ENCODE assay signal across 9 mouse cellular contexts in the genomic region with DNA sequence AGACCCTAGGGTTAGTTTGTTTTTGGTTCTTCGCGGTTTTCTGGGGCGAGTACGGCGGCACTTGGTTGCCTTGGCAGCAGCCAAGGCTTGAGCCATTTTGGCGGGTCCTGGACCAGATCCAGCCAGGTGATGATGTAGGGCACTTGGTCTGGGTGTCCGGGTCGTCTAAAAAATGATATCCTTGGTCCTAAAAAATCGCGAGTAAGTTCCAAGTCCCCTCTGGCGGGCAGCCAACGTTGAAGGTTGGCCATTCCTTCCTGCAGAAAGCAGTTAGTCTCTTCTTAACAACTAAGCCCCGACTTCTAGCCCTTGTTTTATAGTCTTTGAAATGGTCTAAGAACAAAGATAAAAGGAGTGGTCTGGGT. TPM values are rescaled to one million over a fixed set of nuclear protein-coding genes. Genes with fewer than 3 reads are reported as not detected.
DNase-seq lines count a peak whose midpoint lies in the region; ATAC-seq lines count a peak whose summit lies in the region.
"Had no signal": no experiment of that assay in that cellular context is flagged by ENCODE, and none has a peak within 500 bp of the region (broad histone marks: within the 10 kb centered on the region; RNA-seq: fewer than 3 reads in every experiment).

No protein-coding gene starts in this region.

- 32% methylated on average over 13 of the region's 13 CpGs for WGBS in forebrain, embryonic 16.5 days
- 53% methylated on average over 13 of the region's 13 CpGs for WGBS in kidney, embryonic 15.5 days
- 25% methylated on average over 13 of the region's 13 CpGs for WGBS in midbrain, embryonic 11.5 days

- H3K4me1 ChIP-seq in forebrain, embryonic 16.5 days (replicated peaks; ENCODE audit: control insufficient read depth, insufficient read depth, low read length): peaks cover 18% of the 10 kb centered on the region
- peaks cover 15% of the 10 kb centered on the region for H3K4me1 ChIP-seq in kidney, embryonic 15.5 days
- H3K4me1 ChIP-seq in midbrain, embryonic 11.5 days (ENCODE audit: control insufficient read depth, insufficient read depth, low read length): peaks cover 7% of the 10 kb centered on the region; the same call in 1 of the 2 replicates

- peak overlapping the region; percentile 47 for H3K4me3 ChIP-seq in forebrain, embryonic 16.5 days (replicated peaks; ENCODE audit: low read length)
- peak overlapping the region; percentile 48 for H3K4me3 ChIP-seq in kidney, embryonic 15.5 days (replicated peaks)
- peak overlapping the region; percentile 29 for H3K4me3 ChIP-seq in midbrain, embryonic 11.5 days (ENCODE audit: low read depth, low read length)

- peaks cover 17% of the 10 kb centered on the region for H3K36me3 ChIP-seq in forebrain, embryonic 16.5 days (ENCODE audit: control insufficient read depth, insufficient read depth)
- H3K36me3 ChIP-seq in kidney, embryonic 15.5 days: peaks cover 38% of the 10 kb centered on the region
- H3K36me3 ChIP-seq in midbrain, embryonic 11.5 days (ENCODE audit: control insufficient read depth, insufficient read depth, low read length): no peaks in the 10 kb centered on the region; the same call in 1 of the 2 replicates

- H3K27me3 ChIP-seq in forebrain, embryonic 16.5 days (replicated peaks; ENCODE audit: control insufficient read depth, insufficient read depth, low read length): no peaks in the 10 kb centered on the region
- H3K27me3 ChIP-seq in kidney, embryonic 15.5 days: no peaks in the 10 kb centered on the region
- H3K27me3 ChIP-seq in midbrain, embryonic 11.5 days (ENCODE audit: control insufficient read depth, insufficient read depth, low read length): no peaks in the 10 kb centered on the region
- H3K27me3 ChIP-seq: CH12.LX had no signal

- H3K9ac ChIP-seq in forebrain, embryonic 16.5 days (replicated peaks; ENCODE audit: low read depth, low read length): peak overlapping the region; percentile 60
- no peak overlapping the region for H3K9ac ChIP-seq in kidney, embryonic 15.5 days
- peak overlapping the region; percentile 61 for H3K9ac ChIP-seq in midbrain, embryonic 11.5 days (ENCODE audit: low read length)

- H3K9me3 ChIP-seq in forebrain, embryonic 16.5 days (ENCODE audit: control insufficient read depth, low read length): peaks cover 36% of the 10 kb centered on the region
- H3K9me3 ChIP-seq in kidney, embryonic 15.5 days (replicated peaks): peaks cover 28% of the 10 kb centered on the region
- H3K9me3 ChIP-seq in midbrain, embryonic 11.5 days (ENCODE audit: control insufficient read depth, low read length): peaks cover 25% of the 10 kb centered on the region; the same call in 1 of the 2 replicates

- H3K27ac ChIP-seq in forebrain, embryonic 16.5 days (ENCODE audit: low read length): no peak overlapping the region; the same call in 1 of the 2 replicates
- H3K27ac ChIP-seq in kidney, embryonic 15.5 days: peak overlapping the region; percentile 54; the same call in 1 of the 2 replicates
- H3K27ac ChIP-seq in midbrain, embryonic 11.5 days (ENCODE audit: low read depth, low read length): no peak overlapping the region

- peak; percentile 91 for DNase-seq in heart, adult 11 months
- no peak for DNase-seq in heart, adult 8-10 months (ENCODE audit: low spot score)
- peak; percentile 65 for DNase-seq in adrenal gland, postnatal 14 days
- no peak for DNase-seq in midbrain, embryonic 11.5 days (ENCODE audit: low spot score, missing footprints)
- no peak for DNase-seq in embryo, embryonic 10.5 days (ENCODE audit: low spot score)
- DNase-seq in thymus, postnatal 0 days (ENCODE audit: low spot score): no peak

- H3K4me2 ChIP-seq in forebrain, embryonic 16.5 days (ENCODE audit: low read length): peak overlapping the region; percentile 54
- H3K4me2 ChIP-seq in kidney, embryonic 15.5 days: peak overlapping the region; percentile 70
- H3K4me2 ChIP-seq in midbrain, embryonic 11.5 days: peak overlapping the region; percentile 49

- ATAC-seq in forebrain, embryonic 16.5 days: no peak
- ATAC-seq in kidney, embryonic 15.5 days (replicated peaks; ENCODE audit: low FRiP score): no peak
- no peak; the same call in 1 of the 2 replicates for ATAC-seq in midbrain, embryonic 11.5 days (ENCODE audit: low FRiP score)

RNA-seq across cellular contexts. Expression of a gene that starts 7.1 kb away (rescaled TPM):
- total RNA-seq in heart, adult 8-10 months (2022): 10 to 100 TPM; 12.6 to 15.3 (median 14.8) TPM
- total RNA-seq in adrenal gland, postnatal 14 days (2021): 16.4 and 20.9 TPM in 2 replicates
- polyA plus RNA-seq in forebrain, embryonic 16.5 days (2015; fragmentation: Nextera tagmentation; extraction: Ambion mirVana): 67.4 and 73.6 TPM in 2 replicates
- polyA plus RNA-seq in kidney, embryonic 15.5 days (2015; fragmentation: Nextera tagmentation; extraction: Ambion mirVana): 52.2 and 53.1 TPM in 2 replicates
- polyA plus RNA-seq in midbrain, embryonic 11.5 days (2014; fragmentation: Nextera tagmentation; extraction: Ambion mirVana): 73.9 and 78.3 TPM in 2 replicates
- polyA plus RNA-seq in thymus, postnatal 0 days (2015; fragmentation: Nextera tagmentation; extraction: Ambion mirVana): 52.3 and 54.7 TPM in 2 replicates

RNA-seq across cellular contexts. Expression of a gene that starts 7.3 kb away (rescaled TPM):
- 10 to 100 TPM; 28.0 to 31.5 (median 30.4) TPM for total RNA-seq in heart, adult 8-10 months (2022)
- total RNA-seq in adrenal gland, postnatal 14 days (2021): 59.8 and 61.0 TPM in 2 replicates
- polyA plus RNA-seq in forebrain, embryonic 16.5 days (2015; fragmentation: Nextera tagmentation; extraction: Ambion mirVana): 58.8 and 65.6 TPM in 2 replicates
- 88.7 and 94.9 TPM in 2 replicates for polyA plus RNA-seq in kidney, embryonic 15.5 days (2015; fragmentation: Nextera tagmentation; extraction: Ambion mirVana)
- polyA plus RNA-seq in midbrain, embryonic 11.5 days (2014; fragmentation: Nextera tagmentation; extraction: Ambion mirVana): 90.3 and 94.0 TPM in 2 replicates
- polyA plus RNA-seq in thymus, postnatal 0 days (2015; fragmentation: Nextera tagmentation; extraction: Ambion mirVana): 98.7 and 108 TPM in 2 replicates

RNA-seq across cellular contexts. Expression of a gene that starts 27.2 kb away (rescaled TPM):
- total RNA-seq in heart, adult 8-10 months (2022): 1 to 10 TPM; 2.4 to 4.9 (median 2.7) TPM
- 3.6 and 15.3 TPM in 2 replicates for total RNA-seq in adrenal gland, postnatal 14 days (2021)
- 4.0 and 4.2 TPM in 2 replicates for polyA plus RNA-seq in forebrain, embryonic 16.5 days (2015; fragmentation: Nextera tagmentation; extraction: Ambion mirVana)
- 18.2 and 19.9 TPM in 2 replicates for polyA plus RNA-seq in kidney, embryonic 15.5 days (2015; fragmentation: Nextera tagmentation; extraction: Ambion mirVana)
- polyA plus RNA-seq in midbrain, embryonic 11.5 days (2014; fragmentation: Nextera tagmentation; extraction: Ambion mirVana): 5.5 and 7.3 TPM in 2 replicates
- 238 and 248 TPM in 2 replicates for polyA plus RNA-seq in thymus, postnatal 0 days (2015; fragmentation: Nextera tagmentation; extraction: Ambion mirVana)

Comparison
In these comparisons a context has a peak if more than half of its experiments do, and no peak if none do; other contexts are left out.
1. DNase-seq: peak in heart, adult 11 months (single experiment) and adrenal gland, postnatal 14 days (single experiment); none in heart, adult 8-10 months (single experiment), midbrain, embryonic 11.5 days (single experiment), embryo, embryonic 10.5 days (single experiment) and thymus, postnatal 0 days (single experiment).
2. RNA of a gene that starts 27.2 kb away (polyA plus RNA-seq): 238 to 248 TPM in thymus, postnatal 0 days; 18.2 to 19.9 TPM in kidney, embryonic 15.5 days, 5.5 to 7.3 TPM in midbrain, embryonic 11.5 days and 4.0 to 4.2 TPM in forebrain, embryonic 16.5 days; every median in the first group is over 10 times any median in the second.
3. Peak in every context shown above with its lines, with median percentiles within 50 percentile points of each other: H3K4me2 ChIP-seq and H3K4me3 ChIP-seq.